Mouse (Mus musculus) hindbrain, embryonic 10.5 days (tissue): ENCODE data around the gene Tent4b. TPM values are rescaled to one million over a fixed set of nuclear protein-coding genes. Genes with fewer than 3 reads are reported as not detected.

Experiments used
- DNase-seq: peaks from one replicate; pipeline ENCODE4 v3.0.0-alpha.2; 2017; ENCODE audit warnings: low spot score
- H3K27ac ChIP-seq: fragments of 300-500 bp; sonication (generic); 2 replicates; pipeline ENCODE4 v1.5.1; 2016; ENCODE audit warnings: mild to moderate bottlenecking, moderate library complexity
- H3K27me3 ChIP-seq: fragments of 300-500 bp; sonication (generic); 2 replicates; pipeline ENCODE4 v1.6.1; 2016; ENCODE audit warnings: mild to moderate bottlenecking; ENCODE audit not compliant: poor library complexity, insufficient read depth, severe bottlenecking
- H3K36me3 ChIP-seq: fragments of 300-500 bp; sonication (generic); 2 replicates; pipeline ENCODE4 v1.6.1; 2016; ENCODE audit warnings: mild to moderate bottlenecking, moderate library complexity
- H3K4me1 ChIP-seq: fragments of 300-500 bp; sonication (generic); replicated peaks from 2 replicates; pipeline ENCODE4 v1.6.1; 2016; ENCODE audit warnings: mild to moderate bottlenecking
- H3K4me3 ChIP-seq: fragments of 300-500 bp; sonication (generic); 2 replicates; pipeline ENCODE4 v1.5.1; 2016; ENCODE audit warnings: mild to moderate bottlenecking, moderate library complexity
- H3K9me3 ChIP-seq: fragments of 300-500 bp; sonication (generic); 2 replicates; pipeline ENCODE4 v1.6.1; 2016; ENCODE audit warnings: mild to moderate bottlenecking, moderate library complexity
- WGBS: fragments of 180-500 bp; shearing (Covaris S2); methylation state at CpG from one replicate; pipeline ENCODE4 v1.1.7; 2016; 5-methylcytosine and 5-hydroxymethylcytosine counted together
- polyA plus RNA-seq: library from polyadenylated mRNA; unstranded; fragments of >200 nt; fragmentation: Nextera tagmentation; extraction: Ambion mirVana; gene quantifications from 2 replicates; pipeline ENCODE4 v1.2.1, GENCODE M21; 2016

The Tent4b gene
- polyA plus RNA-seq, 1 experiment from 2014 or later: 8.1 TPM

DNA sequence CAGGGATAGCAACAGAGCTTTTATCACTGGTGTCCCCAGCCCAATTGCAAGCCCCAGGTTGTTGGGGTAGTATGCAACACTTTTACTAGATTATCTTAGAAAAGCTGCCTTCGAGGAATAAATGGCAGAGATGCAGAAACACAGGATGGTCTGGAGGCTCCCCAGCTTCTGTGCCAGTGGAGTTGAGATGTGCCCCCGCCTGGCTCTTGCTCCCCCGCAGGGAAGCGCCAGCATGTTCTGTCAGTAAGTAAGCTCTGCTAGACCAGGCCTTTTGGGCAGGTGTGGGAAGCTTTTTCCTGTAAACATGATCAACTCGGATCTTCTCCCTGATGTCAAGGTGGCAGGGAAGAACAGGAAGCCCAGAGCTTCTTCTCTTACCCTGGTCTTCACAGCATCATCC lies 40.3 kb downstream of the Tent4b start:
- Histone ChIP-seq H3K36me3 (peaks cover 15% of the 10 kb centered on the region), H3K27me3 (no peaks in the 10 kb centered on the region), H3K27ac (no peak overlapping the region), H3K4me3 (no peak overlapping the region), H3K9me3 (no peaks in the 10 kb centered on the region), H3K4me1 (no peaks in the 10 kb centered on the region)
- WGBS: 89% methylated on average over 5 of the region's 5 CpGs
- no peak for DNase-seq

DNA sequence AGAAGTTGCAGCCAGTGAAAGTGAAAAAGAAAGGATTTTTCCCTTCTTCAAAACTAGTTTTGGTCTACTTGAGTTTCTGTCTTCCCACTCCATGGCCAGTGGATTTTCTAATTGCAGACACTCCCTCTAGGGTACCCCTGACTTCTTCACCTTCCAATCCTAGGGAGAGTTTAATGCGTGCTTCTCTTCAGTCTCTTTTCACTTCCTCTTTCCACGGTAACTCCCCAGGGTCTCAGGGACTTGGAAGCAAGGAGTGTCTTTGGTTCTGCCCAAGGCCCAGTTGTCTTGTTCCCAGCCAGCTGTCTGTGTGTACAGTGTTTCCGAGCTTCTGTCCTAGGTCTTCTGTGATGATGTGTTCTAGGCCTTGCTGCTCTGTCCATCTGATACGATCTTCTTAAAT lies 42.9 kb downstream of the Tent4b start:
- WGBS: 85% methylated on average over 4 of the region's 4 CpGs
- H3K4me3 ChIP-seq: no peak overlapping the region

DNA sequence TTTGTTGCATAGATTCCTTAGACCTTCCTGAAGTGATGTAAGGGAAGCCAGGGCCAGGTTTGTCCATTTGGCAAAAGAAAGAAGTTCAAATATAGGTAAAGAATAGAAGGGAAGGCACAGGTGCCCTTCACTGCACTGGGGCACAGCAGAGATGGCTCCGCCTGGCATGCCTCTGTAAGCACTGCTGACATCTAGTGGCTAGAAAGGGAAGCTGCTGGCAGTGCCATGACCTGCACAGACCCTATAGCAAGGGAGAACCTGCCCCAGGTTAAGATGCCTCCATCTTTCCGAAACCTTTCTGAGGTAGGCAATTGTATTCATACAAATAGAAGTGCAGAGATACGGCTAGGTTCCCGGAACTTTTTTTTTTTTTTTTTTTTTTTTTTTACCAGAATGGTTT lies 45.3 kb downstream of the Tent4b start:
- WGBS: 74% methylated on average over 4 of the region's 4 CpGs
- Histone ChIP-seq H3K4me1 (no peaks in the 10 kb centered on the region), H3K36me3 (peaks cover 51% of the 10 kb centered on the region), H3K9me3 (no peaks in the 10 kb centered on the region), H3K4me3 (no peak overlapping the region), H3K27me3 (no peaks in the 10 kb centered on the region), H3K27ac (no peak overlapping the region)
- DNase-seq: no peak

More for the DNA sequence above, 42.9 kb downstream of the Tent4b start:
- no peaks in the 10 kb centered on the region for H3K4me1 ChIP-seq
- H3K27me3 ChIP-seq: no peaks in the 10 kb centered on the region
- DNase-seq: no peak
- H3K9me3 ChIP-seq: no peaks in the 10 kb centered on the region
- peaks cover 33% of the 10 kb centered on the region for H3K36me3 ChIP-seq
- no peak overlapping the region for H3K27ac ChIP-seq

DNA sequence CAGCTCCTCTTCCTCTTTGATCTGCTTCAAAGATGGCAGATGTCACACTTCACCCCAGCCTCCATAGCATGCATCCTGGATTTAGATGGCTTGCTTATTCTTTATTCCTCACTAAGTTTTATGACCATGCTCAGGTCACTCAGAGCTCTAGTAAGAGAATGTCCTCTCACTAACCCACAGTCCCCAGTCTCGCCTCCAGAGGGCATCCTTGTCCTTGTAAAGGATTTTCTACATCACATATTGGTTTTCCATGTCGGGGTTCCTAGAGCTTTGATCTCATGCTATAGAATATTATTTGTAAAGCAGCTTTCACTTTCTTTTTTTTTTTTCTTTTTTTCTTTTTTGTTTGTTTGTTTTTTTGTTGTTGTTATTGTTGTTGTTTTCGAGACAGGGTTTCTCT lies 53.8 kb downstream of the Tent4b start:
- peak; percentile 35 for DNase-seq
- WGBS: 80% methylated on average over 3 of the region's 3 CpGs
- Histone ChIP-seq H3K36me3 (peaks cover 83% of the 10 kb centered on the region), H3K4me1 (peaks cover 7% of the 10 kb centered on the region), H3K9me3 (no peaks in the 10 kb centered on the region), H3K27ac (no peak overlapping the region), H3K27me3 (no peaks in the 10 kb centered on the region), H3K4me3 (no peak overlapping the region)

DNA sequence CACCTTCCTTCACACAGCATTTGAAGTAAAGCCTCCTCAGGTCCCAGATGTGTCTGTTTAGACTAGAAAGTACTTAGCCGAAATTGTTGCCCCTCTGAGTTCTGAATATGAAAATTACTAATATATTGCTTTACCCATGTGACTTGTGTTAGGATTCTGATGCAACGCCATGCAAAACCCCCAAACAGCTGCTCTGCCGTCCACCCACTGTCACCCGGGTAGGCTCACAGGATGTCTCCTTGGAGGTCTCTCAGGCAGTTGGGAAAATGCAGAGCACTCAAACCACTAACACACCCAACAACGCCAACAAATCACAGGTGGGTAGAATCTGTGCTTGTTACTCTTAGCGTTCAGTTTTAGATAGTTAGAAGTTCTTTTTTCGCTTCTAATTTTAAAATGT lies 55.9 kb downstream of the Tent4b start:
- DNase-seq: no peak
- H3K27me3 ChIP-seq: no peaks in the 10 kb centered on the region
- peaks cover 14% of the 10 kb centered on the region for H3K4me1 ChIP-seq
- H3K27ac ChIP-seq: no peak overlapping the region
- H3K36me3 ChIP-seq: peaks cover 75% of the 10 kb centered on the region
- no peaks in the 10 kb centered on the region for H3K9me3 ChIP-seq
- 92% methylated on average over 7 of the region's 7 CpGs for WGBS
- no peak overlapping the region for H3K4me3 ChIP-seq

DNA sequence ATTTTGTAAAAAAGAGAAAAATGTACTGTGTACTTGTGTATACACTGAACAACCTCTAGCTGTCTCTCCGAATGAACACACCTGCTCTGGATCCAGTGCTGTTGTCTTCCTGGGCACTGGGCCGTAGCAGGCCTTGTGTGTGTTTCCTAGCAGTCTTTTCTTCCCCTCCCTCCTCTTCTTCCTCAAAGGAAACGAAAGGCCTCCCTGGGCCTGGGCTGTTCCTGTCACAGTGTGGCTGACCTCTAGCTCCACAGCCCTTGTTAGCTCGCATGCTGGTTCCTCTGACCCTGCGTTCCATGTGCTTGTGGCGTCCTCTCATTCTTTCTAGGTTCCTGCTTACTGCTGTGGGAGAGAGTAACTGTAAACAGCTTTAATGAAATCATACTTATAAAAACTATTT lies 59.0 kb downstream of the Tent4b start:
- H3K27me3 ChIP-seq: no peaks in the 10 kb centered on the region
- no peak for DNase-seq
- H3K9me3 ChIP-seq: no peaks in the 10 kb centered on the region
- H3K4me3 ChIP-seq: no peak overlapping the region
- H3K27ac ChIP-seq: no peak overlapping the region
- peaks cover 19% of the 10 kb centered on the region for H3K4me1 ChIP-seq
- H3K36me3 ChIP-seq: peaks cover 56% of the 10 kb centered on the region
- 41% methylated on average over 6 of the region's 6 CpGs for WGBS

DNA sequence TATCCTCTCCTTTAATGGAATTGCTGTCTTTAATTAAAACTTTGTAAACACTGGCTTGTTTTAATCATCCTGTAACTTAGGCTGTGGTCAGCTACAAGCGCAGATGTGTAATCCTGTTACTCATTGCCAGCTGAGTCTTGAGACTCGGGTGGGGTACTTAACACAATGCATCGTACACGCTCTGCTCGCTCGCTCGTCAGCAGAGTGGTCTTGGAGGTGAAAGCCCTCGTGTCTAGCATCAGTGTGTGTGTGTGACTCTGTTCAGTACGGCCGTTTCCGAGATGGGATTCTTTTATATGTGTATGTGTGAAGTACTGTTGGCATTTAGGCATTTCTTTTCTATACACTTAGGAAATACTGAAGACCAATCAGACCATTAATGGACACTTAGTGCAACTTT lies 59.5 kb downstream of the Tent4b start:
- H3K27me3 ChIP-seq: no peaks in the 10 kb centered on the region
- peaks cover 24% of the 10 kb centered on the region for H3K4me1 ChIP-seq
- H3K4me3 ChIP-seq: no peak overlapping the region
- DNase-seq: no peak
- 72% methylated on average over 11 of the region's 11 CpGs for WGBS
- H3K27ac ChIP-seq: no peak overlapping the region
- H3K36me3 ChIP-seq: peaks cover 54% of the 10 kb centered on the region
- H3K9me3 ChIP-seq: no peaks in the 10 kb centered on the region

DNA sequence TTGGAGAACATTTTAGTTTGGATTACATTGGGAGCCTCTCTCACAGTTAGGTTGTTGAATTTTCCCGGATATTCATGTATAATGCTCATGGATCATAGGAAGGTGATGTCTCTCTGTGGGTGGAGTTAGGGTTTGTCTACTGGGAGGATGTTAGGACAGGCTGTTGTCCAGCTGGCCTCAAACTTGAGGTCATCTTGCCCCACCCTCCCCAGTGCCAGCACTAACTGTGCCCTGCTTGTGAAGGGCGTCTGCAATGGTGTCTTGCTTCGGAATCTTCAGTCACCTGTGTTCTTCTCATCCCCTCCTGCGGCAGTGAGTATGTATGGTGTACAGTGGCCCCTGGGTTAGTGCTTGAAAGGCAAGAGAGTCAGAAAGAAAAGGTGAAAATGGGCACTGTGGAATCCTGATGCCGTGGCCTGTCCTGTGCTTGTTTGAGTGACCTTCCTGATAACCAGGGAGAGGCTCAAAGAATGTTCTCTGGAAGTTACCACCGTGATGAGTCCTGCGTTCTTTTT lies 61.5 kb downstream of the Tent4b start:
- no peak overlapping the region for H3K27ac ChIP-seq
- H3K9me3 ChIP-seq: no peaks in the 10 kb centered on the region
- no peaks in the 10 kb centered on the region for H3K27me3 ChIP-seq
- 93% methylated on average over 7 of the region's 7 CpGs for WGBS
- peaks cover 37% of the 10 kb centered on the region for H3K36me3 ChIP-seq
- no peak for DNase-seq
- H3K4me1 ChIP-seq: peaks cover 34% of the 10 kb centered on the region
- no peak overlapping the region for H3K4me3 ChIP-seq

DNA sequence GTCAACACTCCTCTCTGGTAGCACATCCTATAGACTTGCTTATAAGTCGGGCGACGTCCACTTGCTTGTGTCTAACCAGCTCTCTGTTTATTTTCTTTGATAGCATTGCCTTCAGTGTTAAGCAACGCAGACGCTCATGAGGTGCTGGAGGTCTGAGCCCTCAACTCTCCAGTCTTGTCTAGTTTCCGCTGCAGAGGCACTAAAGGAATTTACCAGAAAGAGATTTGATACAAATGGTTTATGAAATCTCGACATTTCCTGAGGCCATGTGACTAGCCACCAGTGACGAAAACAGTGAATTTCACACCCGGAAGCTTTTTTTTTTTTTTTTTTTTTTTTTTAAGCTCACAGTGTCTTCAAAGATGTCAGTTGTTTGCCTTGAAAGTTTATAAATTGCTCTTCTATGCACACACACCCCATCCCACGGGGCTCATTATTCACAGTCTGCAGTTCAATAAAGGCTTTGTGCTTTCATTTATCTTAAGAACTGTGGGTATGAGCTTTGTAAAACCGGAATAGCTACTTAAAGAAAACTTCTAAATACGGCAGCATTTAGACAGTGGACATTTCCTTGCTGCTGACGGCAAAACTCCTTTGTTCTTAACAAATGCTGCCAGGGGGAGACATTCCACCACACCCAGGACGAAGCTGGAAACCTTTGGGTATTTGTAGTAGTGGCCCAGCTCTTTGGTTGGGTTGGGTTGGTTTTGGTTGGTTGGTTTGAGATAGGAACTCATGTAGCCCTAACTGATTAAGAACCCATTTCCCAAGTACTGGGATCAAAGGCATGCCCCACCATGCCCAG lies 64.0 kb downstream of the Tent4b start:
- Histone ChIP-seq H3K4me3 (no peak overlapping the region), H3K4me1 (peaks cover 30% of the 10 kb centered on the region), H3K36me3 (peaks cover 16% of the 10 kb centered on the region; the same call in 1 of the 2 replicates), H3K27me3 (no peaks in the 10 kb centered on the region), H3K27ac (no peak overlapping the region; the same call in 1 of the 2 replicates), H3K9me3 (no peaks in the 10 kb centered on the region)
- no peak for DNase-seq
- 55% methylated on average over 14 of the region's 14 CpGs for WGBS

DNA sequence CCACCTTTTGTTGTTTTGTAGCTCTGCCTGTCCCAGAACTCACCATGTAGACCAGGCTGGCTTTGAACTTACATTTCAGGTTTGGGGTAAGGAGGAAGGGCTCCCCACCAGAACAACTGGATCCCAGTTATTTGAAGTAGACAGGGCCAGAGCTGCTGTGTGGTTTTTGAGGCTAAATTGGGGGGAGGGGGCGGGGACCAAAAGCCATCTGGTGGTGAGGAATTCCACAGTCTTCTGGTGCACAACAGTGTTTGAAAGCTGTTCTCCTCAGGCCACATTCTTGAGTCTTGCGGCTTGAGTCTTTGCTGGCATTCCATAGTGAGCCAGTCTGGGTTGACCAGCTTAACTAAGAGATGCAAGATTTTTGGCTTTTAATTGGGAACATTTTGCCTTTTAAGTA lies 66.5 kb downstream of the Tent4b start:
- H3K9me3 ChIP-seq: no peaks in the 10 kb centered on the region
- peaks cover 6% of the 10 kb centered on the region; the same call in 1 of the 2 replicates for H3K27me3 ChIP-seq
- H3K4me1 ChIP-seq: peaks cover 25% of the 10 kb centered on the region
- no peak overlapping the region for H3K4me3 ChIP-seq
- no peak overlapping the region for H3K27ac ChIP-seq
- H3K36me3 ChIP-seq: 0 out of 2 replicates have a peak, but pooled peaks cover 4% of the 10 kb centered on the region
- DNase-seq: peak; percentile 55
- 10% methylated on average over 2 of the region's 2 CpGs for WGBS

DNA sequence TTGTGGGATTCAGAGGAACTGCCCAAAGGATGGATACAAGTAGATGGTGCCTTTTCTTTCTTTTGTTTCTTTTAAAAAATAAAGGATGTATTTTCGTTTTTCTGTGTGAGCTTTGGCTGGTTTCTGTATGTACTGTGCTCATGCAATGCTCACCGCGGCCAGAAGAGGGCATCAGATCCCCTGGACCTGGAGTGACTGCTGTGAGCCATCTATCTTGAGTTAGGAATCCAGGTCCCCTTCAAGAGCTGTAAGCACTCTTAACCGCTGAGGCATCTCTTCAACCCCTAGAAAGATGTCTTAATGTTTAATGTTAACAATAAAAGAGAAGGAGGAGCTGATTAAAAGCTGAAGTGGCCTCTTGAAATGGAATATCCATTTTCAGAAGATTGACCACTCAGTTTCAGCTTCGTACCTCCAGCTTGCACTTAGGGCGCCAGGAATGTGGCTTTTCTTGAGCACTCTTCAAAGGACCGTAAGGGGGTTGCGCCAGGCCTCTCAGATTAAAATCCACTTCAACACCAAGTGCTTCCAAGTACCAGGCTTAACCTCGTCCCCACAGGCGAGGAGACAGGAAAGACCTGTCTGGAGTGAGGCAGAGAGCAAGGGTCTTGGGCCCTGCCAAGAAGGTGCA lies 67.3 kb downstream of the Tent4b start:
- H3K9me3 ChIP-seq: no peaks in the 10 kb centered on the region
- peaks cover 14% of the 10 kb centered on the region; the same call in 1 of the 2 replicates for H3K27me3 ChIP-seq
- peaks cover 25% of the 10 kb centered on the region for H3K4me1 ChIP-seq
- H3K27ac ChIP-seq: no peak overlapping the region
- peak; percentile 86 for DNase-seq
- 57% methylated on average over 10 of the region's 10 CpGs for WGBS
- H3K4me3 ChIP-seq: no peak overlapping the region
- H3K36me3 ChIP-seq: no peaks in the 10 kb centered on the region

DNA sequence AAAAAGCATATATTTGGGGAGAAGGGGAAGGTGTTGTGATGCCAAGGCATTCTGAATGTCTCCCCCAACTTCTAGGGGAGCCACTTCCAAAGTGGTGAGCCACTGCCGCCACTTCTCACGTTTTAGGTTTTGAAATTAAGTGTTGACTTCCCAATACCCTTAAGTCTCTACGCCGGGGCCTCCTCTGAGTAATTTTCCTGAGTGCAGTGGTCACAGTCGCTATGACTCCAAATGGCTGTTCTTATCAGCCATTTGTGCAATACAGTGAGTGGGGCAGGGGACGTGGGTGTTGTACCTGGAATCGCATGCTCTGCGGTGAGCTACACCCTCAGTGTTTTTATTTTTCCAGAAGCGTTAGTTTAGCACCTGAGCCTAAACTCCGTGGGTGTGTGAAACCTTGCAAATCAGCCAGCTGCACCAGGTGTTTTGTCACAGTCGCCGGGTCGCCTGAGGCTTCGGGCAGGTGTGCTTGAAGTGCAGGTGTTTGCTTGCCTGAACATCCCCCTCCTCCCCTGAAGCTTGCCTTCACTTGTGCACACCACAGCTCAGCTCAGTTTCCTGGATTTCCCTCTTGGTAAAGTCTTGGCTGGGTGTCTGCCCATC lies 67.9 kb downstream of the Tent4b start:
- no peak for DNase-seq
- WGBS: 91% methylated on average over 14 of the region's 14 CpGs
- Histone ChIP-seq H3K9me3 (no peaks in the 10 kb centered on the region), H3K36me3 (no peaks in the 10 kb centered on the region), H3K27me3 (peaks cover 20% of the 10 kb centered on the region), H3K27ac (no peak overlapping the region), H3K4me3 (no peak overlapping the region), H3K4me1 (peaks cover 25% of the 10 kb centered on the region)
